Mouse (Mus musculus) layer of hippocampus, adult 9-11 months (tissue): ENCODE results near the gene Sgo2b.
A peak's percentile ranks its signal among the peaks of the same experiment; 100 is the strongest.
"Not testable (repeated sequence)": the region's sequence is repeated elsewhere in the genome, so short reads cannot be mapped to it uniquely, and the experiment has no call there.

Source experiments
- DNase-seq: peaks from one replicate; pipeline ENCODE4 v3.0.0; 2022

The Sgo2b gene

GRCm38 (mm10) chr8:63951626-63952377, at the start of gene Sgo2b:
Sgo2b (minus strand) TSS chr8:63952248.
- no peak for DNase-seq

GRCm38 (mm10) chr8:63970612-63971391, 18.8 kb upstream of the Sgo2b start:
- DNase-seq = not testable (repeated sequence)

GRCm38 (mm10) chr8:63961032-63961785, 9.2 kb upstream of the Sgo2b start:
- no peak for DNase-seq

- DNase-seq = not testable (repeated sequence)
Observed at GRCm38 (mm10) chr8:63953802-63954201, 1.8 kb upstream of the Sgo2b start.

- DNase-seq = no peak
Observed at GRCm38 (mm10) chr8:63933171-63933570, 18.9 kb downstream of the Sgo2b start.

- no peak for DNase-seq
Observed at GRCm38 (mm10) chr8:63929301-63930097, 22.5 kb downstream of the Sgo2b start.

- DNase-seq = no peak
Observed at GRCm38 (mm10) chr8:63921257-63921960, 30.6 kb downstream of the Sgo2b start.

GRCm38 (mm10) chr8:63895096-63895495, 57.0 kb downstream of the Sgo2b start:
- DNase-seq = no peak

- DNase-seq = no peak
Observed at GRCm38 (mm10) chr8:63878353-63878752, 73.7 kb downstream of the Sgo2b start.

- DNase-seq = peak; percentile 50
Observed at GRCm38 (mm10) chr8:63877393-63877792, 74.7 kb downstream of the Sgo2b start.

- DNase-seq = no peak
Observed at GRCm38 (mm10) chr8:63876949-63877348, 75.1 kb downstream of the Sgo2b start.
